Mouse (Mus musculus): ENCODE measurements around the gene Nova2. TPM values are rescaled to one million over a fixed set of nuclear protein-coding genes. Genes with fewer than 3 reads are reported as not detected.

The Nova2 gene
- polyA plus RNA-seq, 1 experiment from 2014 or later, result 18.0 TPM

DNA sequence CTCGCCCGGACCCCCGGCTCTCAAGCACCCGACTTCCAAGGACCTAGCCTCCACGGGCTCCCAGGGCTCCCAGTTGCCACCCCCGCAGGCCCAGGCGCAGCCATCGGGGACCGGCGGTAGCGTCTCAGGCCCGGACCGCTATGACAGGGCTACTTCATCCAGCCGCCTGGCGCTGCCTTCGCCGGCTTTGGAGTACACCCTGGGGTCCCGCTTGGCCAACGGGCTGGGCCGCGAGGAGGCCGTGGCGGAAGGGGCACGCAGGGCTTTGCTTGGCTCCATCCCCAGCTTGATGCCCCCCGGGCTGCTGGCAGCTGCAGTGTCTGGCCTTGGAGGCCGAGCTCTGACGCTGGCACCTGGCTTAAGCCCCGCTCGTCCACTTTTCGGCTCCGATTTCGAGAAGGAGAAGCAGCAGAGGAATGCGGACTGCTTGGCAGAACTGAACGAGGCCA, 79.0 kb downstream of the Nova2 start:
- Histone ChIP-seq H3K4me3 (ENCODE audit: low read depth, low read length) (peak overlapping the region; percentile 84), H3K4me2 (replicated peaks; ENCODE audit: low read depth, low read length) (peak overlapping the region; percentile 99), H3K9ac (ENCODE audit: low read depth, low read length) (peak overlapping the region; percentile 92), H3K4me1 (replicated peaks; ENCODE audit: control insufficient read depth, insufficient read depth, low read length) (peaks cover 12% of the 10 kb centered on the region), H3K36me3 (ENCODE audit: control insufficient read depth, insufficient read depth, low read length) (peaks cover 4% of the 10 kb centered on the region; the same call in 1 of the 2 replicates), H3K9me3 (ENCODE audit: control insufficient read depth, low read length) (no peaks in the 10 kb centered on the region), H3K27ac (ENCODE audit: low read depth, low read length) (peak overlapping the region; percentile 90), H3K27me3 (ENCODE audit: control insufficient read depth, insufficient read depth, low read length) (no peaks in the 10 kb centered on the region)
- DNase-seq (ENCODE audit: low spot score) (no peak), ATAC-seq (ENCODE audit: low FRiP score) (peak; percentile 1; the same call in 1 of the 2 replicates)
- WGBS, result 8% methylated on average over 28 of the region's 34 CpGs

DNA sequence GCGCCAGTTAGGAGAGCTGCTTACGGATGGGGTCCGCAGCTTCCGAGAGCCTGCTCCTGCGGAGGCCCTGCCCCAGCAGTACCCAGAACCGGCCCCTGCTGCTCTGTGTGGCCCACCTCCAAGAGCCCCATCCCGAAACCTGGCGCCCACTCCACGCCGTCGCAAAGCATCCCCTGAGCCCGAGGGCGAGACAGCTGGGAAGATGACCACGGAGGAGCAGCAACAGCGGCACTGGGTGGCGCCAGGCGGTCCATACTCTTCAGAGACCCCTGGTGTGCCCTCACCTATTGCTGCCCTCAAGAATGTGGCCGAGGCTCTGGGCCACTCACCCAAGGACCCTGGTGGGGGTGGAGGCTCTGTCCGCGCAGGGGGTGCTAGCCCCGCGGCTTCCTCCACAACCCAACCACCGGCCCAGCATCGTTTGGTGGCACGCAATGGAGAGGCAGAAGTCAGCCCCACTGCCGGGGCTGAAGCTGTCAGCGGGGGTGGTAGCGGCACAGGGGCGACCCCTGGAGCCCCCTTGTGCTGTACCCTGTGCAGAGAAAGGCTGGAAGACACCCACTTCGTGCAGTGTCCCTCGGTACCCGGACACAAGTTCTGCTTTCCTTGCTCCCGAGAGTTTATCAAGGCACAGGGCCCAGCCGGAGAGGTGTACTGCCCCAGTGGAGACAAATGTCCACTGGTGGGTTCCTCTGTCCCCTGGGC, 79.9 kb downstream of the Nova2 start:
- no peak for ATAC-seq (ENCODE audit: low FRiP score)
- Histone ChIP-seq H3K4me3 (ENCODE audit: low read depth, low read length) (peak overlapping the region; percentile 84; the same call in 1 of the 2 replicates), H3K27me3 (ENCODE audit: control insufficient read depth, insufficient read depth, low read length) (no peaks in the 10 kb centered on the region), H3K4me2 (replicated peaks; ENCODE audit: low read depth, low read length) (peak overlapping the region; percentile 99), H3K36me3 (ENCODE audit: control insufficient read depth, insufficient read depth, low read length) (peaks cover 4% of the 10 kb centered on the region; the same call in 1 of the 2 replicates), H3K4me1 (replicated peaks; ENCODE audit: control insufficient read depth, insufficient read depth, low read length) (peaks cover 12% of the 10 kb centered on the region), H3K9ac (ENCODE audit: low read depth, low read length) (no peak overlapping the region), H3K9me3 (ENCODE audit: control insufficient read depth, low read length) (no peaks in the 10 kb centered on the region), H3K27ac (ENCODE audit: low read depth, low read length) (no peak overlapping the region)
- no peak for DNase-seq (ENCODE audit: low spot score)
- 83% methylated on average over 33 of the region's 34 CpGs for WGBS

DNA sequence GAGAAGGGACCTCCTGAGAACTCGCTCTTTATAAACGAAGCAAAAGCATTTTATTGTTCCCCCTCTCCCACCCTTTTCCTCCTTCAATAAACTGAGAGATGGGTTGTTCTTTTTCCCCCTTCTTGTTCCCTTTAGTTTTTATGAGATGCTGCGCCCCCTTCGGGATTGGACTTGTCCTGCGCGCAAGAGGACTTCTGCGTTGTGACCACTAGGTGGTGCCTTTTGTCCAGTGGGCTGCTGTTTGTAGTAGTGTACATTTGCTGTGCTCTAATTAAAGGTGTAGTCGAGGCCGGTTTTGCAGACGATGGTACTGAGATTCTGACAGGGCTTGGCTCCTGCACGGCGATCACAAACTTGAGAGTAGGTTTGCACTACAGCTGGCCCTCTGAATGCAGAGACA, 80.8 kb downstream of the Nova2 start:
- DNase-seq (ENCODE audit: low spot score) (peak; percentile 92), ATAC-seq (ENCODE audit: low FRiP score) (no peak)
- 10% methylated on average over 12 of the region's 12 CpGs for WGBS
- H3K4me3 ChIP-seq (ENCODE audit: low read depth, low read length), result no peak overlapping the region
- no peak overlapping the region for H3K4me2 ChIP-seq (replicated peaks; ENCODE audit: low read depth, low read length)
- H3K27me3 ChIP-seq (ENCODE audit: control insufficient read depth, insufficient read depth, low read length), result no peaks in the 10 kb centered on the region
- H3K9me3 ChIP-seq (ENCODE audit: control insufficient read depth, low read length), result no peaks in the 10 kb centered on the region
- H3K9ac ChIP-seq (ENCODE audit: low read depth, low read length), result no peak overlapping the region
- peaks cover 4% of the 10 kb centered on the region; the same call in 1 of the 2 replicates for H3K36me3 ChIP-seq (ENCODE audit: control insufficient read depth, insufficient read depth, low read length)
- H3K27ac ChIP-seq (ENCODE audit: low read depth, low read length), result no peak overlapping the region
- H3K4me1 ChIP-seq (replicated peaks; ENCODE audit: control insufficient read depth, insufficient read depth, low read length), result peaks cover 12% of the 10 kb centered on the region

DNA sequence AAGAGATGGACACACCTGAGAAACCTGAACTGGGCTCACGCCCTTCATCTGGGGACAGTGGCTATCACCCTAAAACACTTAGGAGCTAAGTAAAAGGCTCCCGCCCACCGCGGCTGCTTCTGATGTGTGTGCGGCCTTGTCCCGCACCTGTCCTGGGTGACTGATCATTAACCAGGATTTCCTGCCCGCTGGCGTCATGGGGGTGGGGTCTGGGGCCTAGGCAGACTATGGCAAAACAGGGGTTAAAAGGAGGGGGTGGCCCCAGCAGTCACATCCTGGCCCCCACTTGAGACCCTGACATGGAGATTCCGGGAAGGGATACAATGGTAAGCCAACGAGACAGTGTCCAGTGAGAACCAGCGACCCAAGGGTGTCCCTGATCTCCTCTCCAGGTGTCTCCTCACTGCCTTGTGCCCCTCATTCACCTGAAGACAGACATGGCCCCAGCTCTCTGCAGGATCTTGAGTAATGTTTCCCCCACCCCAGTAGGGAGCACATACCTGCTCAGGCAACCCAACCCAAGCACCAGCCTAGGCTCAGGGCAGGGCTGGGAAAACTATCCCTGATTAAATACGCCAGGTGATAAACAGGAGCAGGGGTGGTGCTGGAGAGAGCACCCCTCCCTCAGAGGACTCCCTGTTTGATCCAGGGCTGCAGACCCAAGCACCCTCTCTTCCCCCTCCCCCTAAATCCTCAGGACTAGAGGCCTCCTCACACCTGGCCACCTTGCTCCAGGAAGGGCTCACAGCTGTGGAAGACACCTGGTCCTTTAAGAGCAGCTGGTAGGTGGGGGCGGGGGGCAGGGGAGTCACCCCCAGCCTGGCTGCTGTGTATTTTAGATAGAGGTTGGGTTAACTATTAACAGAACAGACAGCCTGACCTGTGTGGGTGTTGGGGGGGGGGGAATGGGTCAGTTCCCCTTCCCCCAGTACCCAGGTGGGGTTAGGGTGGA, 81.6 kb downstream of the Nova2 start:
- no peak overlapping the region for H3K4me3 ChIP-seq (ENCODE audit: low read depth, low read length)
- H3K27ac ChIP-seq (ENCODE audit: low read depth, low read length), result no peak overlapping the region
- no peak overlapping the region for H3K4me2 ChIP-seq (replicated peaks; ENCODE audit: low read depth, low read length)
- peaks cover 12% of the 10 kb centered on the region for H3K4me1 ChIP-seq (replicated peaks; ENCODE audit: control insufficient read depth, insufficient read depth, low read length)
- WGBS, result 75% methylated on average over 13 of the region's 13 CpGs
- no peak for DNase-seq (ENCODE audit: low spot score)
- ATAC-seq (ENCODE audit: low FRiP score), result no peak
- no peak overlapping the region for H3K9ac ChIP-seq (ENCODE audit: low read depth, low read length)
- peaks cover 4% of the 10 kb centered on the region; the same call in 1 of the 2 replicates for H3K36me3 ChIP-seq (ENCODE audit: control insufficient read depth, insufficient read depth, low read length)
- H3K27me3 ChIP-seq (ENCODE audit: control insufficient read depth, insufficient read depth, low read length), result no peaks in the 10 kb centered on the region
- H3K9me3 ChIP-seq (ENCODE audit: control insufficient read depth, low read length), result no peaks in the 10 kb centered on the region

DNA sequence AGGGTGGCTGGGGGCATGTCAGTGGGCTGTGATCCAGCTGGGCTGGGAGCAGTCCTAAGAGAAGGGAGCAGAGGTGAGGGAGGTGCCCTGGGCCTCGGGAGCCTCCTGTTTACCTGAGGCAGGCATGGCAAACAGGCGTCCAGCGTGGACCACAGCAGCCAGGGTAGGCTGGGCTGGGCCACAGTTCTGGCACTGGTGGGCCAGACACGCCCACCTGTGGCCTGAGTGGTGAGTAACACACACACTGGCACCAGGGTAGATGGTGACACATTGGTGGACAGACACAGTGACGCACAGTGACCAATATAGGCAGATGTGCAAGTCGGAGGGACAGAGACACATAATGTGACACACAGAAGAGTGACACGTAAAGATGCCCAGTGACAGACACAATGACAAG, 84.9 kb downstream of the Nova2 start:
- 84% methylated on average over 7 of the region's 7 CpGs for WGBS

DNA sequence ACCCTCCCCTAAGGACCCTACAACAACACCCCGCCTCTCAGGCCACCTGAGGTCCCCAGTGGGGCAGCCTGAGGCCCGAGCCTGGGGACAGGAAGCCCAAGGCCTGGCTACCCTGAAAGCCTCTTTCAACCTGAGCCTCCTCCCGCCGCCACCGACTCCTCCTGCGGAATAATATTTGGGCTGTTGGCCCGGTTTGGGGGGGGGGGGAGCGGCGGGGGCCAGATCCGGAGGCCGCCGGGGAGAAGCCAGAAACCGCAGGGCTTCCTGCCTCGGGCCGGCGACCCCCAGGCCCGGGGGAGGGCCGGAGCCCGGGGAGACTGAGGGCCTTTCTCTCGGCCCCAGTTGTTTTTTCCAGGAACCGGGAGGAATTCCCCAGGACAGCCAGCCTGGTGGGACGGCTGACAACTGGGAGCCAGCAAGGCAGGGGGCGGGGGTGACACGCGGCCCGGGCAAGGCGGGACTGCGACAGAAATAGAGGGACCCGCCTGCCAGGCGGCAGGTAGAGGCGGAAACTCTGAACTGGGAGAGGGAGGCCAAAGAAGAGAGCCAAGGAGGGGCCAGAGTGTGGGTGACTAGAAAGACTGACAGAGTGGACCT, 86.4 kb downstream of the Nova2 start:
- H3K27me3 ChIP-seq (ENCODE audit: control insufficient read depth, insufficient read depth, low read length), result no peaks in the 10 kb centered on the region
- ATAC-seq (ENCODE audit: low FRiP score) (peak; percentile 31), DNase-seq (ENCODE audit: low spot score) (peak; percentile 37)
- 3% methylated on average over 28 of the region's 31 CpGs for WGBS
- H3K4me1 ChIP-seq (replicated peaks; ENCODE audit: control insufficient read depth, insufficient read depth, low read length), result no peaks in the 10 kb centered on the region; the same call in 1 of the 2 replicates
- peak overlapping the region; percentile 37 for H3K4me2 ChIP-seq (replicated peaks; ENCODE audit: low read depth, low read length)
- no peak overlapping the region for H3K27ac ChIP-seq (ENCODE audit: low read depth, low read length)
- H3K9me3 ChIP-seq (ENCODE audit: control insufficient read depth, low read length), result no peaks in the 10 kb centered on the region
- H3K36me3 ChIP-seq (ENCODE audit: control insufficient read depth, insufficient read depth, low read length), result no peaks in the 10 kb centered on the region
- H3K4me3 ChIP-seq (ENCODE audit: low read depth, low read length), result peak overlapping the region; percentile 26
- H3K9ac ChIP-seq (ENCODE audit: low read depth, low read length), result peak overlapping the region; percentile 69

More for the DNA sequence above, 84.9 kb downstream of the Nova2 start:
- no peak overlapping the region for H3K4me3 ChIP-seq (ENCODE audit: low read depth, low read length)
- no peaks in the 10 kb centered on the region for H3K9me3 ChIP-seq (ENCODE audit: control insufficient read depth, low read length)
- H3K27ac ChIP-seq (ENCODE audit: low read depth, low read length), result no peak overlapping the region
- H3K9ac ChIP-seq (ENCODE audit: low read depth, low read length), result no peak overlapping the region
- H3K36me3 ChIP-seq (ENCODE audit: control insufficient read depth, insufficient read depth, low read length), result peaks cover 1% of the 10 kb centered on the region; the same call in 1 of the 2 replicates
- DNase-seq (ENCODE audit: low spot score) (no peak), ATAC-seq (ENCODE audit: low FRiP score) (no peak)
- peaks cover 2% of the 10 kb centered on the region; the same call in 1 of the 2 replicates for H3K4me1 ChIP-seq (replicated peaks; ENCODE audit: control insufficient read depth, insufficient read depth, low read length)
- no peaks in the 10 kb centered on the region for H3K27me3 ChIP-seq (ENCODE audit: control insufficient read depth, insufficient read depth, low read length)
- no peak overlapping the region for H3K4me2 ChIP-seq (replicated peaks; ENCODE audit: low read depth, low read length)

DNA sequence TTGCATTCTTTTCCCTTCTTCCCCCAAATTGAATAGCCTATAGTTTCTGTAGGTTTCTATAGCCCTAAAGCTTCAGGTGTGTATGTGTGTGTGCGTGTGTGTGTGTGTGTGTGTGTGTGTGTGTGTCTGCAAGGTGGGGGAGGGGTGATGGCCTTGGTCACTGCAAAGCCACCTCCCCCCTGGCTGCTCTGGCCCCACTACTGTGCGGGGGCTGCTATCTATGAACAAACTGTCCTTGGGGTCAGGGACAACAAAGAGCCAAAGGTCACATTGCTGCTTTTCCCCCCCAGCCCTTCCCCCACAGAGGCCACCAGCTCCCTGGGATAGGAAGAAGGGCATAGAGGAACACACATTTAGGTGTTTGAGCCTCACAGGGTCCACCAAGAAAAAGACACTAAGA, 87.2 kb downstream of the Nova2 start:
- Histone ChIP-seq H3K4me1 (replicated peaks; ENCODE audit: control insufficient read depth, insufficient read depth, low read length) (no peaks in the 10 kb centered on the region; the same call in 1 of the 2 replicates), H3K4me2 (replicated peaks; ENCODE audit: low read depth, low read length) (no peak overlapping the region), H3K27me3 (ENCODE audit: control insufficient read depth, insufficient read depth, low read length) (no peaks in the 10 kb centered on the region), H3K9ac (ENCODE audit: low read depth, low read length) (no peak overlapping the region), H3K4me3 (ENCODE audit: low read depth, low read length) (no peak overlapping the region), H3K27ac (ENCODE audit: low read depth, low read length) (no peak overlapping the region), H3K36me3 (ENCODE audit: control insufficient read depth, insufficient read depth, low read length) (no peaks in the 10 kb centered on the region), H3K9me3 (ENCODE audit: control insufficient read depth, low read length) (no peaks in the 10 kb centered on the region)
- ATAC-seq (ENCODE audit: low FRiP score) (no peak), DNase-seq (ENCODE audit: low spot score) (no peak)
- WGBS, result 51% methylated on average over 2 of the region's 2 CpGs

DNA sequence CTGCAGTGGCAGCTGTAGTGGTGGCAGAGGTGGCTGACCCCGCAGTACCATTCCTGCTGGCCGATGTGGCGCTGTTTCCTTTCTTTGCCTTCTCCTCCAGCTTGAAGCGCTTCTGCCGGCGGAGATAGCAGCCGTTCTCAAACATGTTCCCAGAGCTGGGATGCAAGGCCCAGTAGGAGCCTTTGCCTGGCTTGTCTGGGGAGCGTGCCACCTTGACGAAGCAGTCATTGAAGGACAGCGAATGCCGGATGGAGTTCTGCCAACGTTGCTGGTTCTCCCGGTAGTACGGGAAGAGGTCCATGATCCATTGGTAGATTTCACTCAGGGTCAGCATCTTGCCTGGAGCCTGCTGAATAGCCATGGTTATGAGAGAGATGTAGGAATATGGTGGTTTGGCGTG, 88.8 kb downstream of the Nova2 start:
- DNase-seq (ENCODE audit: low spot score) (no peak), ATAC-seq (ENCODE audit: low FRiP score) (no peak)
- Histone ChIP-seq H3K4me2 (replicated peaks; ENCODE audit: low read depth, low read length) (no peak overlapping the region), H3K9me3 (ENCODE audit: control insufficient read depth, low read length) (no peaks in the 10 kb centered on the region), H3K27ac (ENCODE audit: low read depth, low read length) (no peak overlapping the region), H3K27me3 (ENCODE audit: control insufficient read depth, insufficient read depth, low read length) (no peaks in the 10 kb centered on the region), H3K36me3 (ENCODE audit: control insufficient read depth, insufficient read depth, low read length) (no peaks in the 10 kb centered on the region), H3K9ac (ENCODE audit: low read depth, low read length) (no peak overlapping the region), H3K4me1 (replicated peaks; ENCODE audit: control insufficient read depth, insufficient read depth, low read length) (no peaks in the 10 kb centered on the region; the same call in 1 of the 2 replicates), H3K4me3 (ENCODE audit: low read depth, low read length) (no peak overlapping the region)
- WGBS, result 66% methylated on average over 15 of the region's 15 CpGs

Measured in hindbrain, embryonic 11.5 days (tissue).